Mouse (Mus musculus) midbrain, embryonic 14.5 days (tissue): ENCODE measurements at regions not wholly inside any gene's neighbourhood (a gene's known extent, or its start where the extent isn't known, plus 50 kb on each side); places are given as distances from the start of the nearest gene placed in this dataset.
A peak's percentile ranks its signal among the peaks of the same experiment; 100 is the strongest.

Source experiments
- ATAC-seq: fragments of 200-750 bp; cut with Nextera tagmentation; 2 replicates; pipeline ENCODE4 v1.8.0; 2017; ENCODE audit warnings: moderate number of reproducible peaks, moderate library complexity; ENCODE audit not compliant: low FRiP score, low TSS enrichment
- DNase-seq: peaks from one replicate; pipeline ENCODE4 v3.0.0-alpha.2; 2015
- H3K27ac ChIP-seq: fragments of 300-500 bp; sonication (generic); replicated peaks from 2 replicates; pipeline ENCODE4 v1.5.1; 2014; ENCODE audit warnings: mild to moderate bottlenecking, low read depth, low read length, moderate library complexity
- H3K27me3 ChIP-seq: fragments of 300-500 bp; sonication (generic); 2 replicates; pipeline ENCODE4 v1.6.1; 2014; ENCODE audit warnings: low read length, control low read depth, mixed read lengths; ENCODE audit not compliant: control insufficient read depth, insufficient read depth
- H3K36me3 ChIP-seq: fragments of 300-500 bp; sonication (generic); 2 replicates; pipeline ENCODE4 v1.6.1; 2014; ENCODE audit warnings: low read length, control low read depth; ENCODE audit not compliant: control insufficient read depth, insufficient read depth
- H3K4me1 ChIP-seq: fragments of 300-500 bp; sonication (generic); 2 replicates; pipeline ENCODE4 v1.6.1; 2014; ENCODE audit warnings: mild to moderate bottlenecking, antibody characterized with exemption, low read length, control low read depth; ENCODE audit not compliant: control insufficient read depth, insufficient read depth
- H3K4me2 ChIP-seq: fragments of 300-500 bp; sonication (generic); 2 replicates; pipeline ENCODE4 v1.6.1; 2014; ENCODE audit warnings: mild to moderate bottlenecking, low read length, moderate library complexity
- H3K4me3 ChIP-seq: fragments of 300-500 bp; sonication (generic); replicated peaks from 2 replicates; pipeline ENCODE4 v1.5.1; 2014; ENCODE audit warnings: low read depth, low read length
- H3K9ac ChIP-seq: fragments of 300-500 bp; sonication (generic); replicated peaks from 2 replicates; pipeline ENCODE4 v1.6.1; 2014; ENCODE audit warnings: mild to moderate bottlenecking, low read length, moderate library complexity
- H3K9me3 ChIP-seq: fragments of 300-500 bp; sonication (generic); 2 replicates; pipeline ENCODE4 v1.6.1; 2016; ENCODE audit warnings: low read length, control low read depth, mixed read lengths; ENCODE audit not compliant: control insufficient read depth
- WGBS: fragments of 180-500 bp; shearing (Covaris S2); extraction: QIAGEN DNeasy Blood & Tissue Kit; methylation state at CpG from one replicate; pipeline ENCODE4 v1.1.7; 2014; 5-methylcytosine and 5-hydroxymethylcytosine counted together

DNA sequence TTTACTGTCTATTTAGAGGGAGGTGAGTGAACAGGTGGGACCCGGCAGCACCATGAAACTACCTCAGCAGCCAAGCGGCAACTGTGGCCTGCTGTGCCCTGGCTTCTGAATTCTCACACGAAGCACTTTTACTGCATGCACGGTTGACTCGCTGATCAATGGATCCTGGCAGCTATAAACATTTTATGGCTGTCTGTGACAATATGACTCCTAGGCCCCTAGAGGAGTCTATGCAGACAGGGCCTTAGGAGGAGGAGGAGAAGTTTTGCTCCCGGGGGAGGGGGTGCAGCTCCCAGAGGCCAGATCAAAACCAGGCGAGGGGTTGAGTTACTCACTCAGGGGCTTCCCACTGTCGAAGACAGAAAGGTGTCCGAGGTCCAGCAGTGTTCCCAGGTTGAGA lies 69.4 kb upstream of the Tut7 start:
- 45% methylated on average over 9 of the region's 9 CpGs for WGBS
- DNase-seq: no peak
- ATAC-seq: no peak

GRCm38 (mm10) chr13:59891737-59892136 lies 68.8 kb upstream of the Tut7 start:
- Histone ChIP-seq H3K27ac (no peak overlapping the region), H3K27me3 (no peaks in the 10 kb centered on the region), H3K9me3 (no peaks in the 10 kb centered on the region), H3K4me3 (no peak overlapping the region), H3K9ac (no peak overlapping the region), H3K4me2 (no peak overlapping the region), H3K36me3 (no peaks in the 10 kb centered on the region), H3K4me1 (peaks cover 6% of the 10 kb centered on the region; the same call in 1 of the 2 replicates)
- DNase-seq (no peak), ATAC-seq (no peak)
- 56% methylated on average over 8 of the region's 8 CpGs for WGBS

More for the DNA sequence above, 69.4 kb upstream of the Tut7 start:
- no peak overlapping the region for H3K4me2 ChIP-seq
- no peaks in the 10 kb centered on the region for H3K36me3 ChIP-seq
- no peak overlapping the region for H3K27ac ChIP-seq
- no peak overlapping the region for H3K4me3 ChIP-seq
- no peaks in the 10 kb centered on the region for H3K9me3 ChIP-seq
- peaks cover 6% of the 10 kb centered on the region; the same call in 1 of the 2 replicates for H3K4me1 ChIP-seq
- no peak overlapping the region for H3K9ac ChIP-seq
- H3K27me3 ChIP-seq: no peaks in the 10 kb centered on the region

GRCm38 (mm10) chr13:59889468-59890117 lies 66.6 kb upstream of the Tut7 start:
- Histone ChIP-seq H3K9ac (no peak overlapping the region), H3K4me2 (no peak overlapping the region), H3K9me3 (no peaks in the 10 kb centered on the region), H3K36me3 (no peaks in the 10 kb centered on the region), H3K27ac (no peak overlapping the region), H3K4me1 (peaks cover 6% of the 10 kb centered on the region; the same call in 1 of the 2 replicates), H3K27me3 (no peaks in the 10 kb centered on the region), H3K4me3 (no peak overlapping the region)
- DNase-seq: peak; percentile 87
- 17% methylated on average over 10 of the region's 10 CpGs for WGBS
- ATAC-seq: peak; percentile 83; the same call in 1 of the 2 replicates

- no peak overlapping the region for H3K9ac ChIP-seq
- H3K27ac ChIP-seq: no peak overlapping the region
- no peaks in the 10 kb centered on the region for H3K9me3 ChIP-seq
- H3K36me3 ChIP-seq: no peaks in the 10 kb centered on the region
- DNase-seq (no peak), ATAC-seq (no peak)
- no peak overlapping the region for H3K4me2 ChIP-seq
- H3K27me3 ChIP-seq: no peaks in the 10 kb centered on the region
- no peak overlapping the region for H3K4me3 ChIP-seq
- peaks cover 6% of the 10 kb centered on the region; the same call in 1 of the 2 replicates for H3K4me1 ChIP-seq
Measured at GRCm38 (mm10) chr13:59888038-59889016, 65.4 kb upstream of the Tut7 start.

DNA sequence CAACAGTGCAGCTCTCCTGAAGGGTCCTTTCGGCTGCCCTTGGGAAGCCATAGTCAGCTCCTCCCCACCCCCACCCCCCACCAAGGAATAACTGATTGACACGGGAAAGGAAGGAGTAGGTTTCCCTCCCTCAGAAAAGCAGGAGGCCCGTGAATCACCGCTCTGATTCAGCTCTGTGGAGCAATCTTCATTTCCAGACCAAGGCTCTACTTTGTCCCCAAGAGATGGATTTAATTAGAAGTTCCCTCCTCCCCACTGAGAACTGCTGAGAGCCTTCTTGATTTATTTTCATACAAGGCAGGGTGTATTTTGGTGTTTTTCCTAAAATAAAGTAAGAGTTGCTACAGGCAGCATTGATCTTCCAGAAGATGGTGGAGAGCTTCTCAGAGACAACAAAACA lies 64.4 kb upstream of the Tut7 start:
- Histone ChIP-seq H3K27me3 (no peaks in the 10 kb centered on the region), H3K4me3 (no peak overlapping the region), H3K4me1 (peaks cover 8% of the 10 kb centered on the region), H3K36me3 (no peaks in the 10 kb centered on the region), H3K27ac (no peak overlapping the region), H3K9ac (no peak overlapping the region), H3K4me2 (no peak overlapping the region), H3K9me3 (no peaks in the 10 kb centered on the region)
- WGBS: 82% methylated on average over 4 of the region's 4 CpGs
- DNase-seq (no peak), ATAC-seq (no peak)

- 53% methylated on average over 3 of the region's 3 CpGs for WGBS
- H3K4me3 ChIP-seq: no peak overlapping the region
- H3K9ac ChIP-seq: no peak overlapping the region
- H3K36me3 ChIP-seq: no peaks in the 10 kb centered on the region
- peaks cover 10% of the 10 kb centered on the region for H3K4me1 ChIP-seq
- DNase-seq (no peak), ATAC-seq (no peak)
- H3K9me3 ChIP-seq: no peaks in the 10 kb centered on the region
- H3K4me2 ChIP-seq: no peak overlapping the region
- no peaks in the 10 kb centered on the region for H3K27me3 ChIP-seq
- no peak overlapping the region for H3K27ac ChIP-seq
Measured at GRCm38 (mm10) chr13:59886572-59886971, 63.6 kb upstream of the Tut7 start.

DNA sequence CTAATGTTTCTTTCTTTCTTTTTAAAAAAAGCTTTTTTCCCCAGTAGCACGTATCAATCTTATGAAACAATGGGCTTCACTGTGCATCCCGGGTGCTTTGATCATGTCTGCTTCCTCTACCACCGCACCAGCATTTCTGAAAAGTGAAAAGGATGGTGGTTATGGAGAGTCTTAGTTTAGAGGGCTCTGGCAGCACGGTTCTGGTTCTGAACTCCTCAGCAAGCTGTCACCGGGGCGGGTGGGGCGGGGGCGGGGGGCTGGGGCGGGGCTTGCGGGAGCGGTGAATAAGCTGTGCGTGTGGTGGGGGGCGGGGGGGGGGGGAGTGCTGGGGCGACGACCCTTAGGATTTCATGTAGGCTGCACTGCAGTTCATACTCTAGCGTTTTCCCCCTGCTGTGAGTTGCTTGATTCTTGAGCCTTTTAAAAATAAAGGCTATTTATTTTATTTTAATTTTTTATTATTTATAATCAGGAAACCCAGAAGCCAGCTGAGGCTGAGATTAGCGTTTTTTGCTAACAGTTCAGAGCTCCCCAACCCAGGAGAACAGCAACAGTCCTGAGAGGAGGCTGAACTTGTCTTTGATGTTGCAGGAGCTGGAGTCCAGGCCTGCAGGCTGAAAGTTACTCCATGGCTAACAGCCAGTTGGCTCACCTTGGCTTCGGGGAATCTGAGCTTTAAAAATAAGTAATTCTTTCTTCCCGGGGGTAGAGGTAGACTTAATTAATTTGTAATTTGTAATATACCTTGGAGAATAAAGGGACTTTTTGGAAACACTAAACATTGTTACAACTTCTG lies 59.2 kb upstream of the Tut7 start:
- Histone ChIP-seq H3K9ac (no peak overlapping the region), H3K27ac (no peak overlapping the region), H3K27me3 (no peaks in the 10 kb centered on the region), H3K9me3 (no peaks in the 10 kb centered on the region), H3K4me2 (peak overlapping the region; percentile 36), H3K4me1 (peaks cover 9% of the 10 kb centered on the region; the same call in 1 of the 2 replicates), H3K4me3 (no peak overlapping the region), H3K36me3 (no peaks in the 10 kb centered on the region)
- ATAC-seq: no peak
- DNase-seq: peak; percentile 41
- WGBS: 20% methylated on average over 18 of the region's 19 CpGs

GRCm38 (mm10) chr13:59880055-59880454 lies 57.1 kb upstream of the Tut7 start:
- DNase-seq: peak; percentile 49
- 66% methylated on average over 3 of the region's 3 CpGs for WGBS
- Histone ChIP-seq H3K4me3 (no peak overlapping the region), H3K36me3 (no peaks in the 10 kb centered on the region), H3K27me3 (no peaks in the 10 kb centered on the region), H3K9me3 (no peaks in the 10 kb centered on the region), H3K9ac (no peak overlapping the region), H3K27ac (no peak overlapping the region), H3K4me2 (no peak overlapping the region), H3K4me1 (peaks cover 9% of the 10 kb centered on the region; the same call in 1 of the 2 replicates)
- ATAC-seq: no peak
